Mouse (Mus musculus): ENCODE measurements around the gene 1700021F07Rik.

DNA sequence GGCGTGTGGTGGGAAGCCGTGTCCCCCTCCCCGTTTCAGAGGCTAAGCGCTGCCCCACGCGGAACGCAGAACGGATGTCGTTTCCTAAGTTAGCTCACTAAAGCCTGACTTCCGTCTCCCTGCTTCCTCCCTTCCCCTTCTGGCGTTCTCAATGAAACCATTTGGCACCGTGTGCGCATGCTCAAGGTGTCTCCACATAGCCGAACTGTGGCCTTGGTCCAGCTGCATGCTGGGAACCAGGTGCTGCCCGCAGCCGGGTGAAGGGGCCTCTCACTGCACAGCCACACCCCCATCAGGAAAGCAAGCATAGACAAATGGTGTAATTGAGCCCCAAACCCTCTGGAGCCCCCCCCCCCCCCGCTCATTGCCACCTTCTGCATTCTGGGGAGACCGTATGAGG is 13.0 kb downstream of the 1700021F07Rik start:
- TF ChIP-seq CTCF (IDR thresholded peaks at IDR 0.05; ENCODE audit: borderline replicate concordance, insufficient read depth, low read depth, low read length): no peak
- no peak for TF ChIP-seq POLR2A (IDR thresholded peaks at IDR 0.05; ENCODE audit: borderline replicate concordance, insufficient read depth, low read length)
